Comparison of ENCODE assay signal across 8 mouse cellular contexts in genomic region chr1:119835726-119836478, GRCm38 (mm10). TPM values are rescaled to one million over a fixed set of nuclear protein-coding genes. Genes with fewer than 3 reads are reported as not detected.
DNase-seq lines count a peak whose midpoint lies in the region; ATAC-seq and TF ChIP-seq lines count a peak whose summit lies in the region.

No protein-coding gene starts in this region.

- TF ChIP-seq POLR2A in ES-Bruce4 (IDR thresholded peaks at IDR 0.05; ENCODE audit: insufficient read depth, low read length), result no peak

- H3K4me2 ChIP-seq in forebrain, embryonic 16.5 days (ENCODE audit: low read length), result peak overlapping the region; percentile 78
- H3K4me2 ChIP-seq in liver, postnatal 0 days (ENCODE audit: low read depth, low read length), result peak overlapping the region; percentile 85

- TF ChIP-seq CTCF in ES-Bruce4 (IDR thresholded peaks at IDR 0.05; ENCODE audit: low read depth, low read length), result no peak
- no peak for TF ChIP-seq CTCF in liver, postnatal 0 days (IDR thresholded peaks at IDR 0.05; ENCODE audit: low read depth)

- H3K36me3 ChIP-seq in heart, embryonic 10.5 days, result no peaks in the 10 kb centered on the region
- H3K36me3 ChIP-seq in ES-Bruce4 (ENCODE audit: control insufficient read depth, insufficient read depth, low read length, poor library complexity, severe bottlenecking), result no peaks in the 10 kb centered on the region
- no peaks in the 10 kb centered on the region for H3K36me3 ChIP-seq in forebrain, embryonic 16.5 days (ENCODE audit: control insufficient read depth, insufficient read depth)
- H3K36me3 ChIP-seq in liver, postnatal 0 days (replicated peaks; ENCODE audit: insufficient read depth, low read length), result no peaks in the 10 kb centered on the region

- no peak for DNase-seq in heart, embryonic 10.5 days (ENCODE audit: low spot score)
- no peak for DNase-seq in heart, adult 18-20 months
- DNase-seq in liver, postnatal 0 days, result no peak
- no peak for DNase-seq in natural killer cell, adult 2 months (ENCODE audit: low spot score in 2 of 2)
- no peak for DNase-seq in adrenal gland, postnatal 25 days
- DNase-seq in right cerebral cortex, postnatal 10 days (ENCODE audit: low spot score in 2 of 2), result no peak

- peaks cover 13% of the 10 kb centered on the region; the same call in 1 of the 2 replicates for H3K4me1 ChIP-seq in heart, embryonic 10.5 days
- H3K4me1 ChIP-seq in ES-Bruce4 (ENCODE audit: control insufficient read depth, insufficient read depth, low read length), result no peaks in the 10 kb centered on the region
- H3K4me1 ChIP-seq in forebrain, embryonic 16.5 days (replicated peaks; ENCODE audit: control insufficient read depth, insufficient read depth, low read length), result peaks cover 12% of the 10 kb centered on the region
- 0 out of 2 replicates have a peak, but pooled peaks cover 3% of the 10 kb centered on the region for H3K4me1 ChIP-seq in liver, postnatal 0 days (ENCODE audit: insufficient read depth)

- 23% methylated on average over 9 of the region's 9 CpGs for WGBS in heart, embryonic 10.5 days
- 9% methylated on average over 9 of the region's 9 CpGs for WGBS in forebrain, embryonic 16.5 days
- 15% methylated on average over 9 of the region's 9 CpGs for WGBS in liver, postnatal 0 days (ENCODE audit: insufficient replicate concordance)

- H3K9me3 ChIP-seq in heart, embryonic 10.5 days, result no peaks in the 10 kb centered on the region
- H3K9me3 ChIP-seq in ES-Bruce4 (replicated peaks; ENCODE audit: control insufficient read depth, insufficient read depth, low read length, poor library complexity, severe bottlenecking), result no peaks in the 10 kb centered on the region
- no peaks in the 10 kb centered on the region for H3K9me3 ChIP-seq in forebrain, embryonic 16.5 days (ENCODE audit: control insufficient read depth, low read length)
- H3K9me3 ChIP-seq in liver, postnatal 0 days (ENCODE audit: low read length), result no peaks in the 10 kb centered on the region

- H3K27ac ChIP-seq in heart, embryonic 10.5 days, result peak overlapping the region; percentile 95; the same call in 1 of the 2 replicates
- H3K27ac ChIP-seq in ES-Bruce4 (ENCODE audit: insufficient read depth, low read length), result no peak overlapping the region
- H3K27ac ChIP-seq in forebrain, embryonic 16.5 days (ENCODE audit: low read length), result no peak overlapping the region
- H3K27ac ChIP-seq in liver, postnatal 0 days (ENCODE audit: low read depth), result no peak overlapping the region; the same call in 1 of the 2 replicates

- TF ChIP-seq EP300 in ES-Bruce4 (IDR thresholded peaks at IDR 0.05; ENCODE audit: insufficient read depth, low read depth, low read length), result no peak
- no peak for TF ChIP-seq EP300 in liver, postnatal 0 days (IDR thresholded peaks at IDR 0.05; ENCODE audit: low read depth)

- ATAC-seq in forebrain, embryonic 16.5 days, result no peak
- no peak for ATAC-seq in liver, postnatal 0 days

- H3K27me3 ChIP-seq in heart, embryonic 10.5 days (ENCODE audit: insufficient read depth, poor library complexity, severe bottlenecking), result no peaks in the 10 kb centered on the region
- no peaks in the 10 kb centered on the region for H3K27me3 ChIP-seq in ES-Bruce4 (ENCODE audit: control insufficient read depth, insufficient read depth, low read length, poor library complexity, severe bottlenecking)
- no peaks in the 10 kb centered on the region for H3K27me3 ChIP-seq in forebrain, embryonic 16.5 days (replicated peaks; ENCODE audit: control insufficient read depth, insufficient read depth, low read length)
- H3K27me3 ChIP-seq in liver, postnatal 0 days (ENCODE audit: insufficient read depth, low read length), result no peaks in the 10 kb centered on the region

- H3K9ac ChIP-seq in ES-Bruce4 (ENCODE audit: low read depth, poor library complexity, severe bottlenecking), result peak overlapping the region; percentile 87
- H3K9ac ChIP-seq in forebrain, embryonic 16.5 days (replicated peaks; ENCODE audit: low read depth, low read length), result peak overlapping the region; percentile 84
- H3K9ac ChIP-seq in liver, postnatal 0 days (replicated peaks), result peak overlapping the region; percentile 74

- H3K4me3 ChIP-seq in heart, embryonic 10.5 days, result peak overlapping the region; percentile 93
- H3K4me3 ChIP-seq in ES-Bruce4 (ENCODE audit: low read depth, low read length), result no peak overlapping the region
- peak overlapping the region; percentile 89 for H3K4me3 ChIP-seq in forebrain, embryonic 16.5 days (replicated peaks; ENCODE audit: low read length)
- H3K4me3 ChIP-seq in liver, postnatal 0 days (ENCODE audit: low read depth, low read length), result peak overlapping the region; percentile 82

RNA-seq across cellular contexts. Expression of gene Ptpn4, which starts 1.5 kb away (rescaled TPM):
- 3.7 and 4.7 TPM in 2 replicates for polyA plus RNA-seq in heart, embryonic 10.5 days (2016; fragmentation: Nextera tagmentation; extraction: Ambion mirVana)
- 10 to 100 TPM; 28.1 to 30.2 TPM for total RNA-seq in heart, adult 18-20 months (2021)
- polyA plus RNA-seq in ES-Bruce4 (2011; ENCODE audit: insufficient read depth, insufficient read length, low read depth, missing spikeins), result 20.9 and 29.2 TPM in 2 replicates
- 13.2 and 15.0 TPM in 2 replicates for polyA plus RNA-seq in forebrain, embryonic 16.5 days (2015; fragmentation: Nextera tagmentation; extraction: Ambion mirVana)
- 1.7 and 1.8 TPM in 2 replicates for polyA plus RNA-seq in liver, postnatal 0 days (2015; fragmentation: Nextera tagmentation; extraction: Ambion mirVana)
- 27.2 and 28.2 TPM in 2 replicates for total RNA-seq in adrenal gland, postnatal 25 days (2021)
